ENCODE assay signal across 16 mouse cellular contexts in the genomic region with DNA sequence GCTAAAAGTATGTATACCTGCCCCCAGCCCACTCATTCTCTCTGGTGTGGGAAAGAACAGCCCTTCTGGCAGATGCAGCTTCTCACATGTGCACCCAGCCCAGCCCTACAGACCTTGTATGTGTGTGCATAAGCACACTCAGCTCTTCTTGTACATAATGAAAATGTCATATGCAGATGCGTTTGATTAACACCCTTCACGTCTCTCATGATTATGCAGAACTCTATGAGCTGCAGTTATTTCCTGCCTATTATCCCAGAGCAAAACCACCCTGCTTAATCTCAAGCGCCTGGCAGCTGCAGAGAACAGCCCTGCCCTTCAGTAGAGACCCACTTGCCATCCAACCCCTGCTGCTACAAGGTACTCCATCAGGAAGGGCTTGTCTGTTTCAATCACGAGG. TPM values are rescaled to one million over a fixed set of nuclear protein-coding genes. Genes with fewer than 3 reads are reported as not detected.
DNase-seq lines count a peak whose midpoint lies in the region; ATAC-seq and TF ChIP-seq lines count a peak whose summit lies in the region.
"Had no signal": no experiment of that assay in that cellular context is flagged by ENCODE, and none has a peak within 500 bp of the region (broad histone marks: within the 10 kb centered on the region; RNA-seq: fewer than 3 reads in every experiment).

No protein-coding gene starts in this region.

- H3K9me3 ChIP-seq in stomach, embryonic 15.5 days = no peaks in the 10 kb centered on the region
- H3K9me3 ChIP-seq in stomach, postnatal 0 days (ENCODE audit: control insufficient read depth, low read length) = no peaks in the 10 kb centered on the region
- no peaks in the 10 kb centered on the region for H3K9me3 ChIP-seq in embryonic facial prominence, embryonic 15.5 days (replicated peaks)
- H3K9me3 ChIP-seq in hindbrain, embryonic 12.5 days (replicated peaks) = no peaks in the 10 kb centered on the region
- H3K9me3 ChIP-seq: embryonic facial prominence, embryonic 13.5 days; limb, embryonic 13.5 days had no signal

- H3K4me2 ChIP-seq in stomach, embryonic 15.5 days = no peak overlapping the region
- no peak overlapping the region for H3K4me2 ChIP-seq in stomach, postnatal 0 days (replicated peaks; ENCODE audit: low read depth)
- H3K4me2 ChIP-seq in embryonic facial prominence, embryonic 15.5 days (replicated peaks) = no peak overlapping the region
- no peak overlapping the region for H3K4me2 ChIP-seq in hindbrain, embryonic 12.5 days (replicated peaks)
- H3K4me2 ChIP-seq: embryonic facial prominence, embryonic 13.5 days; limb, embryonic 13.5 days had no signal

- peak; percentile 42; the same call in 1 of the 2 replicates for ATAC-seq in stomach, embryonic 15.5 days (ENCODE audit: insufficient read depth, low FRiP score, low read depth)
- ATAC-seq in stomach, postnatal 0 days (ENCODE audit: low FRiP score, low TSS enrichment) = no peak
- ATAC-seq in embryonic facial prominence, embryonic 15.5 days (ENCODE audit: insufficient number of reproducible peaks, low FRiP score, low TSS enrichment, low read depth) = no peak
- ATAC-seq in hindbrain, embryonic 12.5 days (ENCODE audit: low FRiP score) = no peak
- ATAC-seq: liver, postnatal 0 days; Patski had no signal

- H3K36me3 ChIP-seq in stomach, embryonic 15.5 days = no peaks in the 10 kb centered on the region
- no peaks in the 10 kb centered on the region for H3K36me3 ChIP-seq in stomach, postnatal 0 days (ENCODE audit: control insufficient read depth, insufficient read depth, low read length)
- H3K36me3 ChIP-seq in embryonic facial prominence, embryonic 15.5 days = no peaks in the 10 kb centered on the region
- no peaks in the 10 kb centered on the region for H3K36me3 ChIP-seq in hindbrain, embryonic 12.5 days
- H3K36me3 ChIP-seq: embryonic facial prominence, embryonic 13.5 days; limb, embryonic 13.5 days had no signal

- WGBS in stomach, embryonic 15.5 days = 50% methylated on average over 4 of the region's 4 CpGs
- WGBS in stomach, postnatal 0 days = 44% methylated on average over 4 of the region's 4 CpGs
- 44% methylated on average over 4 of the region's 4 CpGs for WGBS in embryonic facial prominence, embryonic 15.5 days
- 50% methylated on average over 4 of the region's 4 CpGs for WGBS in hindbrain, embryonic 12.5 days

- H3K27me3 ChIP-seq in stomach, embryonic 15.5 days (replicated peaks) = no peaks in the 10 kb centered on the region
- no peaks in the 10 kb centered on the region for H3K27me3 ChIP-seq in stomach, postnatal 0 days (ENCODE audit: control insufficient read depth, insufficient read depth, low read length)
- no peaks in the 10 kb centered on the region for H3K27me3 ChIP-seq in embryonic facial prominence, embryonic 15.5 days
- H3K27me3 ChIP-seq in hindbrain, embryonic 12.5 days = no peaks in the 10 kb centered on the region
- H3K27me3 ChIP-seq: embryonic facial prominence, embryonic 13.5 days; limb, embryonic 13.5 days; Patski had no signal

- peak overlapping the region; percentile 54 for H3K27ac ChIP-seq in stomach, embryonic 15.5 days
- no peak overlapping the region; the same call in 1 of the 2 replicates for H3K27ac ChIP-seq in stomach, postnatal 0 days (replicated peaks)
- H3K27ac ChIP-seq in embryonic facial prominence, embryonic 15.5 days (replicated peaks) = peak overlapping the region; percentile 34; the same call in 1 of the 2 replicates
- H3K27ac ChIP-seq in hindbrain, embryonic 12.5 days = peak overlapping the region; percentile 62; the same call in 1 of the 2 replicates
- H3K27ac ChIP-seq: embryonic facial prominence, embryonic 13.5 days; limb, embryonic 13.5 days had no signal

- H3K9ac ChIP-seq in stomach, embryonic 15.5 days = no peak overlapping the region
- no peak overlapping the region for H3K9ac ChIP-seq in stomach, postnatal 0 days (ENCODE audit: low read length)
- H3K9ac ChIP-seq in embryonic facial prominence, embryonic 15.5 days = no peak overlapping the region
- H3K9ac ChIP-seq in hindbrain, embryonic 12.5 days = no peak overlapping the region
- H3K9ac ChIP-seq: embryonic facial prominence, embryonic 13.5 days; limb, embryonic 13.5 days; liver, postnatal 0 days had no signal

- no peak for TF ChIP-seq EP300 in stomach, postnatal 0 days (optimal IDR thresholded peaks at IDR 0.05)

- no peak for TF ChIP-seq CTCF in stomach, postnatal 0 days (IDR thresholded peaks at IDR 0.05; ENCODE audit: low read depth)

- no peak for DNase-seq in stomach, postnatal 0 days (ENCODE audit: low spot score)
- DNase-seq in lung, adult 18-20 months = no peak
- no peak for DNase-seq in kidney, postnatal 10 days
- DNase-seq in adrenal gland, adult (ENCODE audit: inconsistent age in 2 of 2, low spot score in 1 of 2) = no peak
- DNase-seq: adrenal gland, adult 2 months; cerebellum, postnatal 10 days; heart, adult 18-20 months; kidney, adult 2 months; liver, postnatal 0 days; thymus, postnatal 25 days had no signal

- H3K4me1 ChIP-seq in stomach, embryonic 15.5 days = peaks cover 50% of the 10 kb centered on the region
- H3K4me1 ChIP-seq in stomach, postnatal 0 days (replicated peaks; ENCODE audit: control insufficient read depth, insufficient read depth) = peaks cover 8% of the 10 kb centered on the region
- peaks cover 67% of the 10 kb centered on the region for H3K4me1 ChIP-seq in embryonic facial prominence, embryonic 15.5 days
- peaks cover 81% of the 10 kb centered on the region for H3K4me1 ChIP-seq in hindbrain, embryonic 12.5 days

- no peak overlapping the region for H3K4me3 ChIP-seq in stomach, embryonic 15.5 days (replicated peaks)
- H3K4me3 ChIP-seq in stomach, postnatal 0 days (ENCODE audit: low read depth, low read length) = no peak overlapping the region
- no peak overlapping the region for H3K4me3 ChIP-seq in embryonic facial prominence, embryonic 15.5 days (replicated peaks)
- H3K4me3 ChIP-seq in hindbrain, embryonic 12.5 days = no peak overlapping the region
- H3K4me3 ChIP-seq: embryonic facial prominence, embryonic 13.5 days; limb, embryonic 13.5 days had no signal

RNA-seq across cellular contexts. Expression of a gene that starts 55.6 kb away (rescaled TPM):
- polyA plus RNA-seq in stomach, embryonic 15.5 days (2015; fragmentation: Nextera tagmentation; extraction: Ambion mirVana) = 40.2 and 44.9 TPM in 2 replicates
- 15.5 and 18.3 TPM in 2 replicates for polyA plus RNA-seq in stomach, postnatal 0 days (2015; fragmentation: Nextera tagmentation; extraction: Ambion mirVana)
- 56.8 and 60.5 TPM in 2 replicates for polyA plus RNA-seq in embryonic facial prominence, embryonic 15.5 days (2015; fragmentation: Nextera tagmentation; extraction: Ambion mirVana)
- 81.5 and 84.3 TPM in 2 replicates for polyA plus RNA-seq in hindbrain, embryonic 12.5 days (2016; fragmentation: Nextera tagmentation; extraction: Ambion mirVana)
